In genomic region chr7:113688231-113688669, GRCm38 (mm10) we compare ENCODE assay signal across 12 mouse cellular contexts.
DNase-seq lines count a peak whose midpoint lies in the region; ATAC-seq and TF ChIP-seq lines count a peak whose summit lies in the region.
"Had no signal": no experiment of that assay in that cellular context is flagged by ENCODE, and none has a peak within 500 bp of the region (broad histone marks: within the 10 kb centered on the region; RNA-seq: fewer than 3 reads in every experiment).

No protein-coding gene starts in this region.

- H3K4me2 ChIP-seq in heart, postnatal 0 days (ENCODE audit: low read depth, low read length), result no peak overlapping the region
- no peak overlapping the region for H3K4me2 ChIP-seq in midbrain, embryonic 13.5 days (replicated peaks)
- H3K4me2 ChIP-seq in midbrain, postnatal 0 days (ENCODE audit: low read depth, low read length, poor library complexity, severe bottlenecking), result no peak overlapping the region
- H3K4me2 ChIP-seq in intestine, embryonic 15.5 days (replicated peaks), result no peak overlapping the region
- H3K4me2 ChIP-seq in forebrain, embryonic 13.5 days, result no peak overlapping the region
- H3K4me2 ChIP-seq: liver, embryonic 15.5 days had no signal

- DNase-seq in heart, postnatal 0 days (ENCODE audit: low spot score), result no peak
- DNase-seq in heart, postnatal 25 days (ENCODE audit: low spot score), result no peak
- DNase-seq in midbrain, postnatal 0 days (ENCODE audit: low spot score), result no peak
- DNase-seq in yolk sac, embryonic 10.5 days (ENCODE audit: low spot score), result peak; percentile 23
- DNase-seq: cerebellum, adult 18-20 months; kidney, postnatal 25 days had no signal

- no peak for TF ChIP-seq CTCF in heart, postnatal 0 days (IDR thresholded peaks at IDR 0.05; ENCODE audit: low read depth)
- no peak for TF ChIP-seq CTCF in midbrain, postnatal 0 days (IDR thresholded peaks at IDR 0.05)

- TF ChIP-seq EP300 in heart, postnatal 0 days (IDR thresholded peaks at IDR 0.05; ENCODE audit: low read depth), result no peak

- no peaks in the 10 kb centered on the region for H3K4me1 ChIP-seq in heart, postnatal 0 days (ENCODE audit: control insufficient read depth, insufficient read depth)
- peaks cover 8% of the 10 kb centered on the region; the same call in 1 of the 2 replicates for H3K4me1 ChIP-seq in midbrain, embryonic 13.5 days (replicated peaks)
- H3K4me1 ChIP-seq in midbrain, postnatal 0 days (ENCODE audit: insufficient read depth, low read length), result no peaks in the 10 kb centered on the region
- 0 out of 2 replicates have a peak, but pooled peaks cover 3% of the 10 kb centered on the region for H3K4me1 ChIP-seq in intestine, embryonic 15.5 days (replicated peaks)
- no peaks in the 10 kb centered on the region for H3K4me1 ChIP-seq in forebrain, embryonic 13.5 days
- H3K4me1 ChIP-seq: liver, embryonic 15.5 days had no signal

- 24% methylated on average over 8 of the region's 8 CpGs for WGBS in heart, postnatal 0 days
- WGBS in midbrain, embryonic 13.5 days, result 61% methylated on average over 8 of the region's 8 CpGs
- 71% methylated on average over 8 of the region's 8 CpGs for WGBS in midbrain, postnatal 0 days
- 35% methylated on average over 8 of the region's 8 CpGs for WGBS in intestine, embryonic 15.5 days
- 74% methylated on average over 8 of the region's 8 CpGs for WGBS in forebrain, embryonic 13.5 days

- H3K9ac ChIP-seq in heart, postnatal 0 days (replicated peaks; ENCODE audit: low read depth, low read length), result no peak overlapping the region
- no peak overlapping the region for H3K9ac ChIP-seq in midbrain, embryonic 13.5 days (replicated peaks)
- H3K9ac ChIP-seq in midbrain, postnatal 0 days (replicated peaks; ENCODE audit: low read length, poor library complexity, severe bottlenecking), result no peak overlapping the region
- no peak overlapping the region for H3K9ac ChIP-seq in intestine, embryonic 15.5 days
- H3K9ac ChIP-seq in forebrain, embryonic 13.5 days, result no peak overlapping the region
- H3K9ac ChIP-seq: liver, embryonic 15.5 days had no signal

- no peak overlapping the region for H3K27ac ChIP-seq in heart, postnatal 0 days (ENCODE audit: low read depth)
- H3K27ac ChIP-seq in midbrain, embryonic 13.5 days, result no peak overlapping the region
- no peak overlapping the region for H3K27ac ChIP-seq in midbrain, postnatal 0 days (ENCODE audit: low read depth, low read length)
- no peak overlapping the region for H3K27ac ChIP-seq in intestine, embryonic 15.5 days
- no peak overlapping the region for H3K27ac ChIP-seq in forebrain, embryonic 13.5 days
- H3K27ac ChIP-seq: forebrain, embryonic 10.5 days; liver, embryonic 15.5 days had no signal

- no peak overlapping the region for H3K4me3 ChIP-seq in heart, postnatal 0 days (ENCODE audit: low read depth, low read length)
- H3K4me3 ChIP-seq in midbrain, embryonic 13.5 days (replicated peaks), result no peak overlapping the region
- H3K4me3 ChIP-seq in midbrain, postnatal 0 days (ENCODE audit: low read depth, low read length), result no peak overlapping the region
- no peak overlapping the region for H3K4me3 ChIP-seq in intestine, embryonic 15.5 days (replicated peaks)
- H3K4me3 ChIP-seq in forebrain, embryonic 13.5 days, result no peak overlapping the region
- H3K4me3 ChIP-seq: forebrain, embryonic 10.5 days; liver, embryonic 15.5 days had no signal

- intact Hi-C loops in heart, postnatal 25 days (cut with DNase I), result no loop called here

- no peaks in the 10 kb centered on the region for H3K36me3 ChIP-seq in heart, postnatal 0 days (replicated peaks; ENCODE audit: control insufficient read depth, insufficient read depth, low read length)
- no peaks in the 10 kb centered on the region for H3K36me3 ChIP-seq in midbrain, embryonic 13.5 days
- H3K36me3 ChIP-seq in midbrain, postnatal 0 days (ENCODE audit: insufficient read depth, low read length), result no peaks in the 10 kb centered on the region
- no peaks in the 10 kb centered on the region for H3K36me3 ChIP-seq in intestine, embryonic 15.5 days
- H3K36me3 ChIP-seq in forebrain, embryonic 13.5 days (ENCODE audit: poor library complexity, severe bottlenecking), result no peaks in the 10 kb centered on the region
- H3K36me3 ChIP-seq: forebrain, embryonic 10.5 days; liver, embryonic 15.5 days had no signal

- H3K27me3 ChIP-seq in heart, postnatal 0 days (ENCODE audit: control insufficient read depth, insufficient read depth, low read length), result no peaks in the 10 kb centered on the region
- no peaks in the 10 kb centered on the region for H3K27me3 ChIP-seq in midbrain, embryonic 13.5 days
- no peaks in the 10 kb centered on the region for H3K27me3 ChIP-seq in midbrain, postnatal 0 days (ENCODE audit: insufficient read depth, low read length)
- H3K27me3 ChIP-seq in intestine, embryonic 15.5 days (replicated peaks), result no peaks in the 10 kb centered on the region
- no peaks in the 10 kb centered on the region for H3K27me3 ChIP-seq in forebrain, embryonic 13.5 days
- H3K27me3 ChIP-seq: liver, embryonic 15.5 days had no signal

- peak; percentile 44; the same call in 1 of the 2 replicates for ATAC-seq in heart, postnatal 0 days (ENCODE audit: insufficient read depth, low read depth)
- ATAC-seq in midbrain, embryonic 13.5 days, result 0 out of 2 replicates have a peak, but pooled peaks have one; percentile 30
- no peak for ATAC-seq in midbrain, postnatal 0 days (ENCODE audit: low FRiP score)
- peak; percentile 47; the same call in 1 of the 2 replicates for ATAC-seq in intestine, embryonic 15.5 days
- ATAC-seq in forebrain, embryonic 13.5 days, result no peak
- no peak for ATAC-seq in erythroblast, adult 5-6 weeks (replicated peaks; ENCODE audit: low FRiP score, poor library complexity, severe bottlenecking)

- H3K9me3 ChIP-seq in heart, postnatal 0 days (replicated peaks; ENCODE audit: control insufficient read depth, low read length), result no peaks in the 10 kb centered on the region
- no peaks in the 10 kb centered on the region for H3K9me3 ChIP-seq in midbrain, embryonic 13.5 days
- no peaks in the 10 kb centered on the region for H3K9me3 ChIP-seq in midbrain, postnatal 0 days (ENCODE audit: low read length)
- H3K9me3 ChIP-seq in intestine, embryonic 15.5 days, result no peaks in the 10 kb centered on the region
- no peaks in the 10 kb centered on the region for H3K9me3 ChIP-seq in forebrain, embryonic 13.5 days (replicated peaks)
- H3K9me3 ChIP-seq: forebrain, embryonic 10.5 days; liver, embryonic 15.5 days had no signal

Comparison
In these comparisons a context has a peak if more than half of its experiments do, and no peak if none do; other contexts are left out.
1. ATAC-seq: peak in heart, postnatal 0 days (single experiment), midbrain, embryonic 13.5 days (single experiment) and intestine, embryonic 15.5 days (single experiment); none in midbrain, postnatal 0 days (single experiment), forebrain, embryonic 13.5 days (single experiment) and erythroblast, adult 5-6 weeks (single experiment).